8 mouse cellular contexts compared by ENCODE assay signal in the genomic region with DNA sequence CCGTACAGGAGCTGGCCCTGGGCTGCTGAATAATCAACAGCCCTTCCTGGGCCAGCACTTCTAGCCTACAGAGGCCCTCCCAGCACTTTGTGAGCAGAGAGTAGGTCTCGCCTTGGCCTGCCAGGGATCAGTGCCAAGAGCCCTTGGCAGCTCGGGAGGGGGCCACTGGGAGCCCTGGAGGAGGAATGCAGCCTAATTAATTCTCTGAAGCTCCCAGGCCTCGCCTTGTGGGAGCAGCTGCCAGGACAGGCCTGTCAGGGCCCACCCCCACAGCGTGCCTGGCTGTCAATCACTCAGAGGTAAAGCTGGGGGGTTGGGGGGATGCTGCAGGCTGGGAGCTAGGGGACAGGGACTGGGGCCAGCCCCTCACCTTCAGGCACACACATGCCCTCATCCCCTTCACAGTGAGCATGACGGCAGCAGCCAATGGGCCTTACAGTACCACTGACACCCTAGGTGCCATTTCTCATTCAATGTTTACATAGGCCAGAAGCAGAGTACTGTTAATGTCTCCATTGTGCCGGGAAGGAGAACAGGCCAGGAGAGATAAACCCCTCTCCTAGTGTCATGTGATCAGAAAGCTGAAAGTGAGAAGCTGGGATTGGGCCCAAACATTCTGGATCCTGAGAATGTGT. TPM values are rescaled to one million over a fixed set of nuclear protein-coding genes. Genes with fewer than 3 reads are reported as not detected.
DNase-seq lines count a peak whose midpoint lies in the region; ATAC-seq and TF ChIP-seq lines count a peak whose summit lies in the region.

No protein-coding gene starts in this region.

- no peak overlapping the region for H3K27ac ChIP-seq in embryonic facial prominence, embryonic 11.5 days (replicated peaks; ENCODE audit: low read depth, low read length)
- H3K27ac ChIP-seq in hindbrain, embryonic 10.5 days: peak overlapping the region; percentile 67
- no peak overlapping the region for H3K27ac ChIP-seq in limb, embryonic 14.5 days (replicated peaks; ENCODE audit: low read depth, low read length)
- no peak overlapping the region; the same call in 1 of the 2 replicates for H3K27ac ChIP-seq in stomach, embryonic 15.5 days

- H3K4me1 ChIP-seq in embryonic facial prominence, embryonic 11.5 days (ENCODE audit: control insufficient read depth, insufficient read depth, low read length): no peaks in the 10 kb centered on the region
- H3K4me1 ChIP-seq in hindbrain, embryonic 10.5 days (replicated peaks): peaks cover 16% of the 10 kb centered on the region
- peaks cover 10% of the 10 kb centered on the region; the same call in 1 of the 2 replicates for H3K4me1 ChIP-seq in limb, embryonic 14.5 days (ENCODE audit: control insufficient read depth, insufficient read depth, low read length)
- H3K4me1 ChIP-seq in stomach, embryonic 15.5 days: peaks cover 14% of the 10 kb centered on the region

- H3K27me3 ChIP-seq in embryonic facial prominence, embryonic 11.5 days (ENCODE audit: control insufficient read depth, insufficient read depth, low read length): no peaks in the 10 kb centered on the region
- no peaks in the 10 kb centered on the region for H3K27me3 ChIP-seq in hindbrain, embryonic 10.5 days (ENCODE audit: insufficient read depth, poor library complexity, severe bottlenecking)
- no peaks in the 10 kb centered on the region for H3K27me3 ChIP-seq in limb, embryonic 14.5 days (ENCODE audit: control insufficient read depth, insufficient read depth, low read length)
- H3K27me3 ChIP-seq in stomach, embryonic 15.5 days (replicated peaks): no peaks in the 10 kb centered on the region

- H3K4me2 ChIP-seq in embryonic facial prominence, embryonic 11.5 days (ENCODE audit: low read depth, low read length): no peak overlapping the region
- H3K4me2 ChIP-seq in limb, embryonic 14.5 days (replicated peaks; ENCODE audit: low read depth, low read length, severe bottlenecking): no peak overlapping the region
- no peak overlapping the region for H3K4me2 ChIP-seq in stomach, embryonic 15.5 days

- 24% methylated on average over 7 of the region's 7 CpGs for WGBS in embryonic facial prominence, embryonic 11.5 days
- WGBS in hindbrain, embryonic 10.5 days: 20% methylated on average over 7 of the region's 7 CpGs
- 12% methylated on average over 7 of the region's 7 CpGs for WGBS in limb, embryonic 14.5 days
- WGBS in stomach, embryonic 15.5 days: 13% methylated on average over 7 of the region's 7 CpGs

- ATAC-seq in embryonic facial prominence, embryonic 11.5 days (replicated peaks; ENCODE audit: insufficient number of reproducible peaks, low FRiP score, low TSS enrichment, low read depth): peak; percentile 70
- ATAC-seq in limb, embryonic 14.5 days (ENCODE audit: low FRiP score, low read depth): peak; percentile 60; the same call in 1 of the 2 replicates
- peak; percentile 41; the same call in 1 of the 2 replicates for ATAC-seq in stomach, embryonic 15.5 days (ENCODE audit: insufficient read depth, low FRiP score, low read depth)

- H3K36me3 ChIP-seq in embryonic facial prominence, embryonic 11.5 days (replicated peaks; ENCODE audit: control insufficient read depth, insufficient read depth, low read depth, low read length): no peaks in the 10 kb centered on the region
- no peaks in the 10 kb centered on the region for H3K36me3 ChIP-seq in hindbrain, embryonic 10.5 days
- H3K36me3 ChIP-seq in limb, embryonic 14.5 days (ENCODE audit: control insufficient read depth, insufficient read depth, low read length): no peaks in the 10 kb centered on the region
- H3K36me3 ChIP-seq in stomach, embryonic 15.5 days: no peaks in the 10 kb centered on the region

- no peaks in the 10 kb centered on the region for H3K9me3 ChIP-seq in embryonic facial prominence, embryonic 11.5 days (replicated peaks; ENCODE audit: control insufficient read depth, low read length)
- no peaks in the 10 kb centered on the region for H3K9me3 ChIP-seq in hindbrain, embryonic 10.5 days
- H3K9me3 ChIP-seq in limb, embryonic 14.5 days (ENCODE audit: control insufficient read depth, low read length): no peaks in the 10 kb centered on the region
- no peaks in the 10 kb centered on the region for H3K9me3 ChIP-seq in stomach, embryonic 15.5 days

- TF ChIP-seq POLR2A in limb, embryonic 14.5 days (IDR thresholded peaks at IDR 0.05; ENCODE audit: borderline replicate concordance, extremely low read depth, insufficient read depth, insufficient read length): no peak

- peak; percentile 27 for DNase-seq in layer of hippocampus, adult 11-12 months (ENCODE audit: low spot score)
- DNase-seq in layer of hippocampus, adult 9-10 months (ENCODE audit: low spot score): no peak
- peak; percentile 15 for DNase-seq in embryonic facial prominence, embryonic 11.5 days (ENCODE audit: low spot score)
- DNase-seq in hindbrain, embryonic 10.5 days (ENCODE audit: low spot score): peak; percentile 22
- peak; percentile 52 for DNase-seq in limb, embryonic 14.5 days (ENCODE audit: low spot score)
- DNase-seq in thymus, postnatal 36 days: no peak
- DNase-seq in urinary bladder, adult 2 months (ENCODE audit: low spot score): no peak

- no peak overlapping the region for H3K9ac ChIP-seq in embryonic facial prominence, embryonic 11.5 days (replicated peaks; ENCODE audit: low read length)
- H3K9ac ChIP-seq in limb, embryonic 14.5 days (ENCODE audit: low read depth, low read length, severe bottlenecking): no peak overlapping the region
- no peak overlapping the region for H3K9ac ChIP-seq in stomach, embryonic 15.5 days

- no peak overlapping the region for H3K4me3 ChIP-seq in embryonic facial prominence, embryonic 11.5 days (ENCODE audit: low read depth, low read length)
- H3K4me3 ChIP-seq in hindbrain, embryonic 10.5 days: no peak overlapping the region
- H3K4me3 ChIP-seq in limb, embryonic 14.5 days (replicated peaks; ENCODE audit: low read length): no peak overlapping the region
- H3K4me3 ChIP-seq in stomach, embryonic 15.5 days (replicated peaks): no peak overlapping the region

RNA-seq across cellular contexts. Expression of gene Edn2, which starts 11.2 kb away (rescaled TPM):
- 0.14 and 0.20 TPM in 2 replicates for polyA plus RNA-seq in embryonic facial prominence, embryonic 11.5 days (2014; fragmentation: Nextera tagmentation; extraction: Ambion mirVana)
- 0.10 TPM in 1 of 2 replicates, not detected in the other for polyA plus RNA-seq in hindbrain, embryonic 10.5 days (2016; fragmentation: Nextera tagmentation; extraction: Ambion mirVana)
- 2.3 and 2.7 TPM in 2 replicates for polyA plus RNA-seq in limb, embryonic 14.5 days (2012; rRNA removed)
- polyA plus RNA-seq in limb, embryonic 14.5 days (2014; fragmentation: Nextera tagmentation; extraction: Ambion mirVana): 2.3 and 2.9 TPM in 2 replicates
- 3.7 and 3.8 TPM in 2 replicates for polyA plus RNA-seq in stomach, embryonic 15.5 days (2015; fragmentation: Nextera tagmentation; extraction: Ambion mirVana)
- 0.10 and 0.24 TPM in 2 replicates for polyA plus RNA-seq in urinary bladder, adult 2 months (2012; rRNA removed)

Comparison
In these comparisons a context has a peak if more than half of its experiments do, and no peak if none do; other contexts are left out.
1. DNase-seq: peak in layer of hippocampus, adult 11-12 months (single experiment), embryonic facial prominence, embryonic 11.5 days (single experiment), hindbrain, embryonic 10.5 days (single experiment) and limb, embryonic 14.5 days (single experiment); none in layer of hippocampus, adult 9-10 months (single experiment), thymus, postnatal 36 days (0 of 2) and urinary bladder, adult 2 months (single experiment).
2. Peak in every context shown above with its lines, with median percentiles within 50 percentile points of each other: ATAC-seq.